Mouse (Mus musculus) kidney, adult 2 months (tissue): ENCODE results near the gene Dnajc1. TPM values are rescaled to one million over a fixed set of nuclear protein-coding genes. Genes with fewer than 3 reads are reported as not detected.
A peak's percentile ranks its signal among the peaks of the same experiment; 100 is the strongest.

ENCODE experiments used
- DNase-seq: peaks from one replicate; pipeline ENCODE4 v3.0.0; 2021
- H3K27ac ChIP-seq: fragments of 200-500 bp; 2 replicates; pipeline ENCODE4 v1.5.1; 2012; ENCODE audit warnings: low read depth, low read length, control low read depth, inconsistent platforms; ENCODE audit not compliant: insufficient read depth
- H3K27me3 ChIP-seq: fragments of 200-500 bp; replicated peaks from 2 replicates; pipeline ENCODE4 v1.6.1; 2012; ENCODE audit warnings: mild to moderate bottlenecking, moderate library complexity, low read length, inconsistent platforms; ENCODE audit not compliant: control insufficient read depth, insufficient read depth
- H3K36me3 ChIP-seq: fragments of 200-500 bp; 2 replicates; pipeline ENCODE4 v1.6.1; 2012; ENCODE audit warnings: mild to moderate bottlenecking, moderate library complexity, low read length, inconsistent platforms; ENCODE audit not compliant: control insufficient read depth, insufficient read depth
- H3K4me1 ChIP-seq: fragments of 200-500 bp; 2 replicates; pipeline ENCODE4 v1.6.1; 2011; ENCODE audit warnings: low read length; ENCODE audit not compliant: control insufficient read depth, insufficient read depth
- H3K4me3 ChIP-seq: fragments of 200-500 bp; 2 replicates; pipeline ENCODE4 v1.5.1; 2011; ENCODE audit warnings: mild to moderate bottlenecking, low read depth, low read length, control low read depth; ENCODE audit not compliant: insufficient read depth
- CTCF ChIP-seq: fragments of 200-500 bp; conservative IDR thresholded peaks from 2 replicates; pipeline ENCODE4 v1.5.1; 2011; ENCODE audit warnings: low read depth, mild to moderate bottlenecking, control low read depth, low read length, moderate library complexity, mixed read lengths; ENCODE audit not compliant: insufficient read depth, insufficient read length
- POLR2A ChIP-seq: fragments of 200-500 bp; IDR thresholded peaks from one replicate; pipeline ENCODE4 v1.6.1; 2011; ENCODE audit warnings: low read depth, low read length, control low read depth
- WGBS: fragments of 180-500 bp; shearing (Covaris S2); methylation state at CpG from one replicate; pipeline ENCODE4 v1.1.7; 2018; 5-methylcytosine and 5-hydroxymethylcytosine counted together
- polyA plus RNA-seq: library from polyadenylated mRNA; depleted of rRNA; stranded (reverse); fragments of >200 nt; gene quantifications from 2 replicates; pipeline ENCODE4 v1.2.3, GENCODE M21; 2012

Gene Dnajc1
- polyA plus RNA-seq, 1 experiment = 10.8 TPM

GRCm38 (mm10) chr2:18389631-18390030 lies 3.0 kb downstream of the Dnajc1 start:
- H3K4me3 ChIP-seq = no peak overlapping the region
- no peaks in the 10 kb centered on the region for H3K27me3 ChIP-seq
- 0 out of 2 replicates have a peak, but pooled peaks cover 3% of the 10 kb centered on the region for H3K4me1 ChIP-seq
- DNase-seq = no peak
- H3K27ac ChIP-seq = no peak overlapping the region
- WGBS = 88% methylated on average over 1 of the region's 1 CpGs
- no peaks in the 10 kb centered on the region for H3K36me3 ChIP-seq
- no peak for TF ChIP-seq CTCF
- TF ChIP-seq POLR2A = no peak

GRCm38 (mm10) chr2:18381662-18382061 lies 11.0 kb downstream of the Dnajc1 start:
- H3K27ac ChIP-seq = no peak overlapping the region
- no peak for DNase-seq
- no peaks in the 10 kb centered on the region for H3K4me1 ChIP-seq
- H3K4me3 ChIP-seq = no peak overlapping the region
- H3K27me3 ChIP-seq = no peaks in the 10 kb centered on the region
- no peaks in the 10 kb centered on the region for H3K36me3 ChIP-seq
- TF ChIP-seq POLR2A = no peak
- no peak for TF ChIP-seq CTCF

- no peak overlapping the region for H3K27ac ChIP-seq
- H3K36me3 ChIP-seq = no peaks in the 10 kb centered on the region
- TF ChIP-seq POLR2A (no peak), CTCF (no peak)
- WGBS = 48% methylated on average over 11 of the region's 11 CpGs
- no peaks in the 10 kb centered on the region for H3K27me3 ChIP-seq
- no peaks in the 10 kb centered on the region for H3K4me1 ChIP-seq
- H3K4me3 ChIP-seq = no peak overlapping the region
- peak; percentile 5 for DNase-seq
Observed at GRCm38 (mm10) chr2:18372400-18373182, 20.0 kb downstream of the Dnajc1 start.

- no peaks in the 10 kb centered on the region for H3K27me3 ChIP-seq
- H3K36me3 ChIP-seq = no peaks in the 10 kb centered on the region
- DNase-seq = no peak
- H3K27ac ChIP-seq = no peak overlapping the region
- no peaks in the 10 kb centered on the region for H3K4me1 ChIP-seq
- 77% methylated on average over 4 of the region's 4 CpGs for WGBS
- TF ChIP-seq POLR2A (no peak), CTCF (no peak)
- no peak overlapping the region for H3K4me3 ChIP-seq
Observed at GRCm38 (mm10) chr2:18370794-18371498, 21.7 kb downstream of the Dnajc1 start.

GRCm38 (mm10) chr2:18364402-18364801 lies 28.2 kb downstream of the Dnajc1 start:
- Histone ChIP-seq H3K4me3 (no peak overlapping the region), H3K36me3 (no peaks in the 10 kb centered on the region), H3K27me3 (no peaks in the 10 kb centered on the region), H3K27ac (no peak overlapping the region), H3K4me1 (peaks cover 3% of the 10 kb centered on the region; the same call in 1 of the 2 replicates)
- 57% methylated on average over 1 of the region's 1 CpGs for WGBS
- TF ChIP-seq CTCF (no peak), POLR2A (no peak)
- DNase-seq = no peak

GRCm38 (mm10) chr2:18355293-18355692 lies 37.3 kb downstream of the Dnajc1 start:
- Histone ChIP-seq H3K27me3 (no peaks in the 10 kb centered on the region), H3K27ac (no peak overlapping the region), H3K4me3 (no peak overlapping the region), H3K36me3 (no peaks in the 10 kb centered on the region), H3K4me1 (no peaks in the 10 kb centered on the region)
- TF ChIP-seq CTCF = no peak
- peak; percentile 25 for DNase-seq

GRCm38 (mm10) chr2:18352620-18353019 lies 40.0 kb downstream of the Dnajc1 start:
- H3K27ac ChIP-seq = no peak overlapping the region
- 71% methylated on average over 2 of the region's 2 CpGs for WGBS
- DNase-seq = peak; percentile 8
- H3K27me3 ChIP-seq = no peaks in the 10 kb centered on the region
- no peak overlapping the region for H3K4me3 ChIP-seq
- no peaks in the 10 kb centered on the region for H3K36me3 ChIP-seq
- TF ChIP-seq POLR2A (no peak), CTCF (peak; percentile 37)
- H3K4me1 ChIP-seq = no peaks in the 10 kb centered on the region
